9 mouse cellular contexts compared by ENCODE assay signal in genomic region chr5:139388694-139389675, GRCm38 (mm10). TPM values are rescaled to one million over a fixed set of nuclear protein-coding genes. Genes with fewer than 3 reads are reported as not detected.
A peak's percentile ranks its signal among the peaks of the same experiment; 100 is the strongest.
DNase-seq lines count a peak whose midpoint lies in the region; ATAC-seq and TF ChIP-seq lines count a peak whose summit lies in the region.
"Had no signal": no experiment of that assay in that cellular context is flagged by ENCODE, and none has a peak within 500 bp of the region (broad histone marks: within the 10 kb centered on the region; RNA-seq: fewer than 3 reads in every experiment).

No protein-coding gene starts in this region.

- peaks cover 72% of the 10 kb centered on the region for H3K4me1 ChIP-seq in heart, embryonic 13.5 days
- H3K4me1 ChIP-seq in forebrain, embryonic 15.5 days: peaks cover 20% of the 10 kb centered on the region

- no peaks in the 10 kb centered on the region for H3K9me3 ChIP-seq in heart, embryonic 13.5 days
- H3K9me3 ChIP-seq in forebrain, embryonic 15.5 days: no peaks in the 10 kb centered on the region

- TF ChIP-seq POLR2A in myocyte (IDR thresholded peaks at IDR 0.05; ENCODE audit: insufficient read length, low read depth): no peak

- intact Hi-C loops in left cerebral cortex, postnatal 4 days (cut with DNase I): no loop called here

- no peaks in the 10 kb centered on the region for H3K27me3 ChIP-seq in heart, embryonic 13.5 days (replicated peaks)
- no peaks in the 10 kb centered on the region for H3K27me3 ChIP-seq in forebrain, embryonic 15.5 days
- no peaks in the 10 kb centered on the region for H3K27me3 ChIP-seq in myocyte (ENCODE audit: control insufficient read depth, insufficient read depth, insufficient read length)

- peak overlapping the region; percentile 53 for H3K4me2 ChIP-seq in heart, embryonic 13.5 days
- no peak overlapping the region for H3K4me2 ChIP-seq in forebrain, embryonic 15.5 days (replicated peaks)
- H3K4me2 ChIP-seq in myocyte (ENCODE audit: low read depth): no peak overlapping the region

- no peak overlapping the region for H3ac ChIP-seq in myocyte (ENCODE audit: control insufficient read depth, insufficient read length)

- ATAC-seq in heart, embryonic 13.5 days (ENCODE audit: extremely low read depth, insufficient number of reproducible peaks, low FRiP score, low TSS enrichment): no peak
- ATAC-seq in forebrain, embryonic 15.5 days (replicated peaks): no peak

- H3K79me2 ChIP-seq in myocyte (ENCODE audit: control insufficient read depth, insufficient read depth): no peaks in the 10 kb centered on the region

- H3K27ac ChIP-seq in heart, embryonic 13.5 days (replicated peaks): peak overlapping the region; percentile 81
- 0 out of 2 replicates have a peak overlapping the region, but pooled peaks have one; percentile 29 for H3K27ac ChIP-seq in forebrain, embryonic 15.5 days (replicated peaks)

- no peak overlapping the region for H3K4me3 ChIP-seq in heart, embryonic 13.5 days
- no peak overlapping the region for H3K4me3 ChIP-seq in forebrain, embryonic 15.5 days
- no peak overlapping the region for H3K4me3 ChIP-seq in myocyte

- H3K36me3 ChIP-seq in heart, embryonic 13.5 days: peaks cover 18% of the 10 kb centered on the region
- no peaks in the 10 kb centered on the region for H3K36me3 ChIP-seq in forebrain, embryonic 15.5 days
- H3K36me3 ChIP-seq in myocyte (ENCODE audit: control insufficient read depth, insufficient read depth): no peaks in the 10 kb centered on the region

- no peak for DNase-seq in heart, adult 8-10 months (ENCODE audit: low spot score)
- peak; percentile 37 for DNase-seq in T-cell, adult 2 months (ENCODE audit: low spot score)
- peak; percentile 44 for DNase-seq in left cerebral cortex, postnatal 4 days
- DNase-seq in yolk sac, embryonic 10.5 days (ENCODE audit: low spot score): no peak
- no peak for DNase-seq in frontal cortex, postnatal 36 days (ENCODE audit: low spot score in 2 of 2)

- peak overlapping the region; percentile 64 for H3K9ac ChIP-seq in heart, embryonic 13.5 days
- H3K9ac ChIP-seq in forebrain, embryonic 15.5 days (replicated peaks): 0 out of 2 replicates have a peak overlapping the region, but pooled peaks have one; percentile 15

- WGBS in heart, embryonic 13.5 days: 69% methylated on average over 17 of the region's 17 CpGs
- 75% methylated on average over 17 of the region's 17 CpGs for WGBS in forebrain, embryonic 15.5 days

TF ChIP-seq in myocyte, 11 proteins besides CTCF, POLR2A, EP300 and RAD21:
- TF ChIP-seq MYOD1 (IDR thresholded peaks at IDR 0.05; ENCODE audit: control insufficient read depth in 1 of 3, insufficient read length in 2 of 3, low read depth in 2 of 3) (peak in 2 of 3 experiments; percentile 32 to 56), CEBPB (IDR thresholded peaks at IDR 0.05; ENCODE audit: insufficient read depth, poor library complexity, severe bottlenecking) (no peak), MYOG (IDR thresholded peaks at IDR 0.05; ENCODE audit: control insufficient read depth in 1 of 3, insufficient read depth in 1 of 3, insufficient read length in 2 of 3, low read depth in 2 of 3) (peak in 2 of 3 experiments; percentile 26 to 51), POLR2AphosphoS2 (IDR thresholded peaks at IDR 0.05; ENCODE audit: insufficient read length, low read depth) (peak; percentile 36), TCF12 (IDR thresholded peaks at IDR 0.05; ENCODE audit: insufficient read depth, poor library complexity, severe bottlenecking) (no peak), TCF3 (IDR thresholded peaks at IDR 0.05; ENCODE audit: insufficient read length, low read depth) (no peak)

RNA-seq across cellular contexts. Expression of gene Gpr146, which starts 11.5 kb away (rescaled TPM):
- 7.0 and 8.8 TPM in 2 replicates for polyA plus RNA-seq in heart, embryonic 13.5 days (2015; fragmentation: Nextera tagmentation; extraction: Ambion mirVana)
- total RNA-seq in heart, adult 8-10 months (2022): 10 to 100 TPM; 43.1 to 55.6 (median 47.0) TPM
- polyA plus RNA-seq in forebrain, embryonic 15.5 days (2015; fragmentation: Nextera tagmentation; extraction: Ambion mirVana): 1.3 and 1.5 TPM in 2 replicates
- 1 to 10 TPM; 2.2 to 2.5 TPM for total RNA-seq in left cerebral cortex, postnatal 4 days (2021)
- 11.7 TPM for polyA plus RNA-seq in myocyte (2012; fragmentation: generic; extraction: Trizol)

RNA-seq across cellular contexts. Expression of gene C130050O18Rik, which starts 16.1 kb away (rescaled TPM):
- polyA plus RNA-seq in heart, embryonic 13.5 days (2015; fragmentation: Nextera tagmentation; extraction: Ambion mirVana): 0.24 and 0.34 TPM in 2 replicates
- 1 to 10 TPM in 1 of 4 experiments, under 1 TPM in 3; 0.49 to 1.2 (median 0.72) TPM for total RNA-seq in heart, adult 8-10 months (2022)
- 0.13 and 0.20 TPM in 2 replicates for polyA plus RNA-seq in forebrain, embryonic 15.5 days (2015; fragmentation: Nextera tagmentation; extraction: Ambion mirVana)
- not detected for total RNA-seq in left cerebral cortex, postnatal 4 days (2021)
- polyA plus RNA-seq in myocyte (2012; fragmentation: generic; extraction: Trizol): 0.25 TPM

RNA-seq across cellular contexts. Expression of gene Gper1, which starts 34.0 kb away (rescaled TPM):
- polyA plus RNA-seq in heart, embryonic 13.5 days (2015; fragmentation: Nextera tagmentation; extraction: Ambion mirVana): 0.90 and 1.2 TPM in 2 replicates
- total RNA-seq in heart, adult 8-10 months (2022): 1 to 10 TPM; 1.1 to 1.6 (median 1.3) TPM
- polyA plus RNA-seq in forebrain, embryonic 15.5 days (2015; fragmentation: Nextera tagmentation; extraction: Ambion mirVana): 7.3 and 8.2 TPM in 2 replicates
- 1 to 10 TPM; 3.0 to 3.2 TPM for total RNA-seq in left cerebral cortex, postnatal 4 days (2021)
- polyA plus RNA-seq in myocyte (2012; fragmentation: generic; extraction: Trizol): 9.2 TPM

RNA-seq across cellular contexts. Expression of gene Cyp2w1, which starts 36.6 kb away (rescaled TPM):
- not detected in 2 replicates for polyA plus RNA-seq in heart, embryonic 13.5 days (2015; fragmentation: Nextera tagmentation; extraction: Ambion mirVana)
- not detected for total RNA-seq in heart, adult 8-10 months (2022)
- polyA plus RNA-seq in forebrain, embryonic 15.5 days (2015; fragmentation: Nextera tagmentation; extraction: Ambion mirVana): not detected in 2 replicates
- total RNA-seq in left cerebral cortex, postnatal 4 days (2021): not detected
- polyA plus RNA-seq in myocyte (2012; fragmentation: generic; extraction: Trizol): not detected
- total RNA-seq: layer of hippocampus, adult 18-20 months had no signal

RNA-seq across cellular contexts. Expression of gene Cox19, which starts 37.8 kb away (rescaled TPM):
- polyA plus RNA-seq in heart, embryonic 13.5 days (2015; fragmentation: Nextera tagmentation; extraction: Ambion mirVana): 68.4 and 75.8 TPM in 2 replicates
- total RNA-seq in heart, adult 8-10 months (2022): 100 to 1,000 TPM in 3 of 4 experiments, 10 to 100 TPM in 1; 96.9 to 114 (median 106) TPM
- polyA plus RNA-seq in forebrain, embryonic 15.5 days (2015; fragmentation: Nextera tagmentation; extraction: Ambion mirVana): 104 and 113 TPM in 2 replicates
- 10 to 100 TPM; 87.8 to 89.3 TPM for total RNA-seq in left cerebral cortex, postnatal 4 days (2021)
- 66.0 TPM for polyA plus RNA-seq in myocyte (2012; fragmentation: generic; extraction: Trizol)

Comparison
In these comparisons a context has a peak if more than half of its experiments do, and no peak if none do; other contexts are left out.
1. DNase-seq: peak in T-cell, adult 2 months (single experiment) and left cerebral cortex, postnatal 4 days (single experiment); none in heart, adult 8-10 months (single experiment), yolk sac, embryonic 10.5 days (single experiment) and frontal cortex, postnatal 36 days (0 of 2).